Mouse (Mus musculus): ENCODE data around the gene Nudt16l1.
A peak's percentile ranks its signal among the peaks of the same experiment; 100 is the strongest.

DNA sequence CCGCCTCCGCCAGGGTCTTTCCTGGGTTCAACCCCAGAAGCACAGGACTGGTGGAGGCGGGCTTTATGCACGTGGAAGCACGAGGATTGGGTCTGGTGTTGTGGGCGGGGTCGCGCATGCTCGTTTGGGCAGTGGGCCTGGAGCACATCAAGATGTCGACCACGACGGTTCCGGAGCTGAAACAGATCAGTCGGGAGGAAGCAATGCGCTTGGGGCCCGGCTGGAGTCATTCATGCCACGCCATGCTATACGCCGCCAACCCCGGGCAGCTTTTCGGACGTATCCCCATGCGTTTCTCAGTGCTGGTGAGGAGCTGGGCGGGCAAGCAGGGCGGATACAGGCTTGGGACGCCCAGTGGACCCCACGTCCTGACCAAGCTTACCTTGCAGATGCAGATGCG, 428 bp downstream of the Nudt16l1 start:
- no peak for TF ChIP-seq CTCF (IDR thresholded peaks at IDR 0.05; ENCODE audit: control insufficient read depth, insufficient read depth, insufficient replicate concordance, low read depth, low read length)
- peak; percentile 92 for TF ChIP-seq POLR2A (IDR thresholded peaks at IDR 0.05; ENCODE audit: control insufficient read depth, low read depth, low read length)
